Mouse (Mus musculus) ES-E14 (cell line): ENCODE results near the gene Usp49.

Source experiments
- CHD2 ChIP-seq: IDR thresholded peaks from 2 replicates; pipeline ENCODE4 v1.6.1; 2014; ENCODE audit warnings: mild to moderate bottlenecking, low read depth, low read length, inconsistent platforms
- HCFC1 ChIP-seq: IDR thresholded peaks from 2 replicates; pipeline ENCODE4 v1.6.1; 2012; ENCODE audit warnings: low read length, inconsistent platforms, borderline replicate concordance; ENCODE audit not compliant: insufficient read depth
- MAFK ChIP-seq: IDR thresholded peaks from 2 replicates; pipeline ENCODE4 v1.6.1; 2014; ENCODE audit warnings: mild to moderate bottlenecking, low read depth, low read length, inconsistent platforms; ENCODE audit not compliant: insufficient read depth
- ZC3H11A ChIP-seq: IDR thresholded peaks from 2 replicates; pipeline ENCODE4 v1.6.1; 2012; ENCODE audit warnings: low read depth, mild to moderate bottlenecking, inconsistent platforms, low read length, borderline replicate concordance
- ZNF384 ChIP-seq: IDR thresholded peaks from 2 replicates; pipeline ENCODE4 v1.6.1; 2012; ENCODE audit warnings: low read depth, low read length, inconsistent platforms

DNA sequence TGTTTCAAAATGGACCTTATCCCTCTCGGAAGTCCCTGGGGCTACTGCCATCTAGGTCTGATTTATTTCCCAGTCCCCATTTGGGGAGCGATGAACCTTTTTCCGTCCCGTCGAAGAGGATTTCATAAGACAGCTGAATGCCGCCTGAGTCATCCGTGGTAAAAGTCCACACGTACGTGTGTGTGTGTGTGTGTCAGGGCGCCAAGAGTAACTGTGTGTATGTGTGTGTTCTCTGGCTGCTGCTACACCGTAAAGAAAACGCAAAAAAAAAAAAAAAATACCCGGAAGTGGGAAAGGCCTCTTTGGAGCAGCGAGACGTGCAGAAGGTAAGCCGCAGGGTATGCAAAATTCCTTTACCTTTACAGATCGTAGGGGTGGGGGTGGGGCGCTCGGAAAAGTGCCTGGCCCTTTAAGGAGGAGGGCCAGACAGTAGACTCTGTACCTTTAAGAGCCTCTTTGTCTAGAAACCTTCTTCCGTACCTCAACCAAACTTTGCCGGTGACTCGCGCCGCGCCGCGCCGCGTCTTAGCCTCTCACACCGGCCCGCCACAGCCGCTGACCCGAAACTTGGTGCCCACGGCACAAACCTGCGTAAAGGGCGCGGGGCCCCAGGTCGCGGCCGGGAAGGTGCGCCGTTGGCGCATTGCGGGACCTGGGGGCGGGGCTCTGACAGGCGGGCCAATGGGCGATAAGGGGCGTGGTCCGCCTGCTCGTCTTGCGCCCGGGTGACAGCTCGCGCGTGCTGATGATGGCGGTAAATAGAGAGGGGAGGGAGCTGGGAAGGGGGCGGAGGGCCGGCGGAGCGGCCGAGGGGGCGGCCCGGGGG lies 1.4 kb upstream of the Usp49 start:
- TF ChIP-seq CHD2 (0 out of 2 replicates have a peak, but pooled peaks have one; percentile 12), HCFC1 (no peak), ZC3H11A (no peak), ZNF384 (peak; percentile 96), MAFK (0 out of 2 replicates have a peak, but pooled peaks have one; percentile 2)
